Mouse (Mus musculus): ENCODE results near the gene Olfr798. TPM values are rescaled to one million over a fixed set of nuclear protein-coding genes. Genes with fewer than 3 reads are reported as not detected.

The Olfr798 gene
- not detected in 2 replicates for polyA plus RNA-seq (2015; fragmentation: Nextera tagmentation; extraction: Ambion mirVana)

GRCm38 (mm10) chr10:129627834-129628233 is at the start of gene Olfr798:
Gene Olfr798, minus strand, starts transcription at chr10:129627934.
- WGBS: 89% methylated on average over 1 of the region's 1 CpGs
- no peaks in the 10 kb centered on the region for H3K36me3 ChIP-seq
- no peak within 1 kb of the TSS for H3K4me2 ChIP-seq (replicated peaks)
- no peak within 1 kb of the TSS for H3K4me3 ChIP-seq
- ATAC-seq (replicated peaks): no peak
- no peaks in the 10 kb centered on the region for H3K4me1 ChIP-seq
- H3K27ac ChIP-seq (replicated peaks): no peak within 1 kb of the TSS
- H3K27me3 ChIP-seq: no peaks in the 10 kb centered on the region
- H3K9ac ChIP-seq (replicated peaks): no peak within 1 kb of the TSS
- H3K9me3 ChIP-seq: no peaks in the 10 kb centered on the region

DNA sequence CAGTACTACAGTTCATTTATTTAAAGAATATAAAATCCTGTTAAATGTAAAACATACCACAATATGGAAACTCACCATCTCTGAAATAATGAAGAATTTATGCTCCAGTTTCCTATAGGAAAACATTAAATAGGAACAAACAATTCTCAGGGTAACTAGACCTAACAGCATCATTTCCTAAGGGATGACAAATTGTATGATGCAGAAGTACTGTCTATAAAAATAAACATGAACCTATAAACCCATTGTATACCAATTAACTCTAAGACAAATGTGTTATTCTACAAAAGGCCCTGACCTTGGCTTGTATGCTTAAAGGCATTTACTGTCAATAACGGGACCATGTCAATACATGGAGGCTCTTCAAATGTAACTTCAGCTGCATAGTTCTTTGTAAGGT is 46.0 kb upstream of the Olfr798 start, which contains the start of gene Olfr801:
Olfr801 (minus strand) TSS at position 101 of the 400 bp plus-strand sequence.
- Histone ChIP-seq H3K36me3 (no peaks in the 10 kb centered on the region), H3K4me3 (no peak within 1 kb of the TSS), H3K9me3 (no peaks in the 10 kb centered on the region), H3K4me1 (no peaks in the 10 kb centered on the region), H3K27me3 (no peaks in the 10 kb centered on the region), H3K27ac (replicated peaks) (no peak within 1 kb of the TSS), H3K9ac (replicated peaks) (no peak within 1 kb of the TSS), H3K4me2 (replicated peaks) (no peak within 1 kb of the TSS)
- WGBS: 79% methylated on average over 1 of the region's 1 CpGs
- no peak for ATAC-seq (replicated peaks)

DNA sequence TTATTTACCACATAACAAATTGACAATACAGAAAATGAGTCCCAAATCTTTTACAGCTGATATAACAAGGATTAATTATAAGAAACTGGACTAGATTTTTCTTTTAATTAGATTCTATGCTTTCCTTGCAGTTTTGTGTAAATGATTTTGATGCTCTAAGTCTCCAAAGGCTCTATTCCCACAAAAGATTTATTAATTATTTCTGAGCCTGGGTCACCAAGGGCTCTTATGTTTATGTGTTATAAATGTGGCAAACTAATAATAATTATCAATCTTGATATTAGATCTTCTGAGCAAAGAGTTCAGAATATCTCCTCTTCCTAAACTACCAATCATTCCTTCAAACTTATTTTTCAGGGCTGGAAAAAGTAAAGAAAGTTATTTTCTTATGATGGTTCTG is 29.7 kb upstream of the Olfr798 start, which contains the start of gene Olfr800:
Olfr800 (plus strand) TSS at position 301 of the 400 bp plus-strand sequence.
- ATAC-seq (replicated peaks): no peak
- no peaks in the 10 kb centered on the region for H3K4me1 ChIP-seq

GRCm38 (mm10) chr10:129651763-129652162 is 24.0 kb upstream of the Olfr798 start:
- H3K27ac ChIP-seq (replicated peaks): no peak overlapping the region
- no peak overlapping the region for H3K9ac ChIP-seq (replicated peaks)
- 92% methylated on average over 1 of the region's 1 CpGs for WGBS
- no peaks in the 10 kb centered on the region for H3K27me3 ChIP-seq
- no peak for ATAC-seq (replicated peaks)
- H3K4me2 ChIP-seq (replicated peaks): no peak overlapping the region
- H3K4me1 ChIP-seq: no peaks in the 10 kb centered on the region
- H3K9me3 ChIP-seq: no peaks in the 10 kb centered on the region
- H3K4me3 ChIP-seq: no peak overlapping the region
- no peaks in the 10 kb centered on the region for H3K36me3 ChIP-seq

More for the DNA sequence above, 29.7 kb upstream of the Olfr798 start, which contains the start of gene Olfr800:
- H3K27ac ChIP-seq (replicated peaks): no peak within 1 kb of the TSS
- H3K27me3 ChIP-seq: no peaks in the 10 kb centered on the region
- H3K4me3 ChIP-seq: no peak within 1 kb of the TSS
- H3K36me3 ChIP-seq: no peaks in the 10 kb centered on the region
- H3K9ac ChIP-seq (replicated peaks): no peak within 1 kb of the TSS
- H3K9me3 ChIP-seq: no peaks in the 10 kb centered on the region
- H3K4me2 ChIP-seq (replicated peaks): no peak within 1 kb of the TSS

- no peak within 1 kb of the TSS for H3K4me3 ChIP-seq
- no peaks in the 10 kb centered on the region for H3K4me1 ChIP-seq
- 31% methylated on average over 1 of the region's 1 CpGs for WGBS
- no peak within 1 kb of the TSS for H3K4me2 ChIP-seq (replicated peaks)
- H3K27me3 ChIP-seq: no peaks in the 10 kb centered on the region
- H3K27ac ChIP-seq (replicated peaks): no peak within 1 kb of the TSS
- no peak for ATAC-seq (replicated peaks)
- H3K9ac ChIP-seq (replicated peaks): no peak within 1 kb of the TSS
- H3K9me3 ChIP-seq: no peaks in the 10 kb centered on the region
- no peaks in the 10 kb centered on the region for H3K36me3 ChIP-seq
Observed at GRCm38 (mm10) chr10:129637184-129637583, 9.4 kb upstream of the Olfr798 start, which contains the start of gene Olfr799. Gene Olfr799, plus strand, starts transcription at chr10:129637484.

- H3K4me2 ChIP-seq (replicated peaks): no peak overlapping the region
- no peaks in the 10 kb centered on the region for H3K27me3 ChIP-seq
- H3K36me3 ChIP-seq: no peaks in the 10 kb centered on the region
- H3K9me3 ChIP-seq: no peaks in the 10 kb centered on the region
- no peak overlapping the region for H3K27ac ChIP-seq (replicated peaks)
- ATAC-seq (replicated peaks): no peak
- H3K9ac ChIP-seq (replicated peaks): no peak overlapping the region
- H3K4me1 ChIP-seq: no peaks in the 10 kb centered on the region
- H3K4me3 ChIP-seq: no peak overlapping the region
Observed at GRCm38 (mm10) chr10:129623251-129623650, 4.5 kb downstream of the Olfr798 start.

- H3K27me3 ChIP-seq: no peaks in the 10 kb centered on the region
- H3K36me3 ChIP-seq: no peaks in the 10 kb centered on the region
- H3K9ac ChIP-seq (replicated peaks): no peak overlapping the region
- no peak overlapping the region for H3K27ac ChIP-seq (replicated peaks)
- no peaks in the 10 kb centered on the region for H3K9me3 ChIP-seq
- no peak for ATAC-seq (replicated peaks)
- WGBS: 41% methylated on average over 1 of the region's 1 CpGs
- no peaks in the 10 kb centered on the region for H3K4me1 ChIP-seq
- no peak overlapping the region for H3K4me2 ChIP-seq (replicated peaks)
- no peak overlapping the region for H3K4me3 ChIP-seq
Observed at GRCm38 (mm10) chr10:129621724-129622123, 6.0 kb downstream of the Olfr798 start.

GRCm38 (mm10) chr10:129612470-129612869 is 15.3 kb downstream of the Olfr798 start, which contains the start of gene Olfr796:
Gene Olfr796, minus strand, starts transcription at chr10:129612570.
- Histone ChIP-seq H3K27me3 (no peaks in the 10 kb centered on the region), H3K4me2 (replicated peaks) (no peak within 1 kb of the TSS), H3K4me1 (no peaks in the 10 kb centered on the region), H3K9ac (replicated peaks) (no peak within 1 kb of the TSS), H3K9me3 (no peaks in the 10 kb centered on the region), H3K27ac (replicated peaks) (no peak within 1 kb of the TSS), H3K4me3 (no peak within 1 kb of the TSS), H3K36me3 (no peaks in the 10 kb centered on the region)
- 98% methylated on average over 1 of the region's 1 CpGs for WGBS
- no peak for ATAC-seq (replicated peaks)

DNA sequence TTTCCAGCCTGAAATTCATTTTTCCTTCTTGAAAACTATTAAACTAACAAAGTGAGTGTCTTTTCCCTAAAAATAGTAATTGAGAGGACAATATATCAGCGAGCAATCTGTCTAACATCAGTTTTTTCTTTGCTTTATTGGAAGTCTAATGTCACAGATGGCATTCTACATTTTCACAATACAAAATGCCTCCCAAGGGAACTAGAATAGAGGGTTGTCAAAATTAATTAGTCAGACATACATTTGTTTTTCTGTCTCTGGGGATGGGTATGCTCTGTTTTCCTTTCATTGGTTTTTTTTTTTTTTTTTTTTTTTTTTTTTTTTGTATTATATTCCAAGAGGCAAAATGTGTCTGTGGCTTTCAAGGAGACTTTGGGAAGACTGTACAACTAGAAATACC is 50.7 kb downstream of the Olfr798 start:
- no peak overlapping the region for H3K9ac ChIP-seq (replicated peaks)
- no peak for ATAC-seq (replicated peaks)
- H3K27me3 ChIP-seq: no peaks in the 10 kb centered on the region
- H3K4me2 ChIP-seq (replicated peaks): no peak overlapping the region
- no peaks in the 10 kb centered on the region for H3K4me1 ChIP-seq
- WGBS: 79% methylated on average over 1 of the region's 1 CpGs
- H3K9me3 ChIP-seq: 0 out of 2 replicates have a peak, but pooled peaks cover 2% of the 10 kb centered on the region
- no peaks in the 10 kb centered on the region for H3K36me3 ChIP-seq
- H3K4me3 ChIP-seq: no peak overlapping the region
- no peak overlapping the region for H3K27ac ChIP-seq (replicated peaks)

Small RNA genes lying within 50 kb of the gene (microRNA-seq; reads per million reads assigned to microRNA genes)
- gene Gm23252: not detected

Other genes with a start within 250 kb of the Olfr798 start
- 0.05 TPM in 2 replicates for gene Olfr784, start 243.9 kb downstream of the Olfr798 start, polyA plus RNA-seq (2015; fragmentation: Nextera tagmentation; extraction: Ambion mirVana)
- gene Olfr785, start 222.5 kb downstream of the Olfr798 start, polyA plus RNA-seq (2015; fragmentation: Nextera tagmentation; extraction: Ambion mirVana): not detected in 2 replicates
- not detected in 2 replicates for gene Olfr786, start 200.6 kb downstream of the Olfr798 start, polyA plus RNA-seq (2015; fragmentation: Nextera tagmentation; extraction: Ambion mirVana)
- gene Olfr787, start 166.1 kb downstream of the Olfr798 start, polyA plus RNA-seq (2015; fragmentation: Nextera tagmentation; extraction: Ambion mirVana): not detected in 2 replicates
- gene Olfr788, start 156.9 kb downstream of the Olfr798 start, polyA plus RNA-seq (2015; fragmentation: Nextera tagmentation; extraction: Ambion mirVana): not detected in 2 replicates
- gene Olfr789, start 143.2 kb downstream of the Olfr798 start, polyA plus RNA-seq (2015; fragmentation: Nextera tagmentation; extraction: Ambion mirVana): not detected in 2 replicates
- not detected in 2 replicates for gene Olfr790, start 129.4 kb downstream of the Olfr798 start, polyA plus RNA-seq (2015; fragmentation: Nextera tagmentation; extraction: Ambion mirVana)
- not detected in 2 replicates for gene Olfr791, start 106.1 kb downstream of the Olfr798 start, polyA plus RNA-seq (2015; fragmentation: Nextera tagmentation; extraction: Ambion mirVana)
- not detected in 2 replicates for gene Olfr792, start 88.8 kb downstream of the Olfr798 start, polyA plus RNA-seq (2015; fragmentation: Nextera tagmentation; extraction: Ambion mirVana)
- gene Olfr794, start 60.3 kb downstream of the Olfr798 start, polyA plus RNA-seq (2015; fragmentation: Nextera tagmentation; extraction: Ambion mirVana): not detected in 2 replicates
- not detected in 2 replicates for gene Olfr796, start 15.4 kb downstream of the Olfr798 start, polyA plus RNA-seq (2015; fragmentation: Nextera tagmentation; extraction: Ambion mirVana)
- gene Olfr799, start 9.6 kb upstream of the Olfr798 start, polyA plus RNA-seq (2015; fragmentation: Nextera tagmentation; extraction: Ambion mirVana): not detected in 2 replicates
- gene Olfr800, start 29.8 kb upstream of the Olfr798 start, polyA plus RNA-seq (2015; fragmentation: Nextera tagmentation; extraction: Ambion mirVana): not detected in 2 replicates
- gene Olfr801, start 45.9 kb upstream of the Olfr798 start, polyA plus RNA-seq (2015; fragmentation: Nextera tagmentation; extraction: Ambion mirVana): not detected in 2 replicates
- 0.06 TPM in 1 of 2 replicates, not detected in the other for gene Olfr802, start 60.2 kb upstream of the Olfr798 start, polyA plus RNA-seq (2015; fragmentation: Nextera tagmentation; extraction: Ambion mirVana)
- not detected in 2 replicates for gene Olfr803, start 66.4 kb upstream of the Olfr798 start, polyA plus RNA-seq (2015; fragmentation: Nextera tagmentation; extraction: Ambion mirVana)
- gene Olfr804, start 75.3 kb upstream of the Olfr798 start, polyA plus RNA-seq (2015; fragmentation: Nextera tagmentation; extraction: Ambion mirVana): not detected in 2 replicates
- gene Olfr805, start 101.4 kb upstream of the Olfr798 start, polyA plus RNA-seq (2015; fragmentation: Nextera tagmentation; extraction: Ambion mirVana): not detected in 2 replicates
- gene Olfr806, start 114.0 kb upstream of the Olfr798 start, polyA plus RNA-seq (2015; fragmentation: Nextera tagmentation; extraction: Ambion mirVana): not detected in 2 replicates
- gene Olfr807, start 129.9 kb upstream of the Olfr798 start, polyA plus RNA-seq (2015; fragmentation: Nextera tagmentation; extraction: Ambion mirVana): not detected in 2 replicates
- gene Olfr808, start 137.5 kb upstream of the Olfr798 start, polyA plus RNA-seq (2015; fragmentation: Nextera tagmentation; extraction: Ambion mirVana): not detected in 2 replicates
- not detected in 2 replicates for gene Olfr809, start 146.7 kb upstream of the Olfr798 start, polyA plus RNA-seq (2015; fragmentation: Nextera tagmentation; extraction: Ambion mirVana)
- not detected in 2 replicates for gene Olfr810, start 167.0 kb upstream of the Olfr798 start, polyA plus RNA-seq (2015; fragmentation: Nextera tagmentation; extraction: Ambion mirVana)
- not detected in 2 replicates for gene Olfr811, start 176.5 kb upstream of the Olfr798 start, polyA plus RNA-seq (2015; fragmentation: Nextera tagmentation; extraction: Ambion mirVana)
- gene Olfr812, start 218.2 kb upstream of the Olfr798 start, polyA plus RNA-seq (2015; fragmentation: Nextera tagmentation; extraction: Ambion mirVana): not detected in 2 replicates
- not detected in 2 replicates for gene Olfr813, start 227.4 kb upstream of the Olfr798 start, polyA plus RNA-seq (2015; fragmentation: Nextera tagmentation; extraction: Ambion mirVana)